Mouse (Mus musculus) embryo, embryonic 11.5 days (tissue): ENCODE measurements around the gene Pfpl.
A peak's percentile ranks its signal among the peaks of the same experiment; 100 is the strongest.

ENCODE experiments used
- DNase-seq: peaks from one replicate; pipeline ENCODE4 v3.0.0-alpha.2; 2012; ENCODE audit warnings: low read depth, low spot score

Pfpl gene

GRCm38 (mm10) chr19:12427605-12428004 is at the start of gene Pfpl:
TSS of gene Pfpl (plus strand) at chr19:12427905.
- DNase-seq: no peak

DNA sequence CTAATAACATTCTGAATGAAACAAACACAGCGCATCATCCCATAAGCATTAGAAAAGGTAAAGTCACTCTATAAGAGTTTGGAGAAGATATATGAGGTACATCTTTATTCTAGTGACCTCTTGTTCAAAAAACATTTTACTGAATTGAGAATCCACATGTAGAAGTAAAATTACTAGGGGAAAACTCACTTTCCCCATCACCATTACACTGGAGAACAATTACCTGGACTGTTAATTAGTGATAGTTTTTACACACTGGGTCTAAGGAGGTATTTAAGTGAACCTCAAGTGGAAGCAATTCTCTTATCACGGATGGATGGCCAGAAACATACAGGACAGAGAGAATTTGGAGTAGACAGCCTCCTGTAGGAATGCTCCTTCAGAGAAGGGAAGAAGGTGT is 40.7 kb upstream of the Pfpl start, which contains the start of gene Olfr1440:
Gene Olfr1440 (plus strand): TSS at position 301 of the 400 bp plus-strand sequence.
- DNase-seq: no peak

DNA sequence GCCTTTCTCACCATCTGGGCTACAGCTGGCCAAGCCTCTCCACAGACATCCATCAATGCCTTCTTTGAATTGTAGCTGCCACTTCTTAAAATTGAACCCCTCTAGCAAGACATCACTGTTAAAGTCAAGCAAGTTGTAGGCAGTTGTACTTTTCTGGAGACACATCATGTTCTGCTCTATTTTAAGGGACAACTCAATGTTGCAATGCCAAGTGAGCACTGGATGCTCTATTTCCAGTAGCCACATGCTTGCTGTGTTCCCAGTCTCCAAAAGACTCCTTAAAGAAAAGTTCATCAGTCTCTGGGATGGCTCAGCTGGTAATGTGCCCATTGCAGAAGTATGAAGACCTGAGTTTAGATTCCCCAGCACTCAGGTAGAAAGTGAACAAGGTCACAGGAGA is 14.0 kb upstream of the Pfpl start:
- no peak for DNase-seq

DNA sequence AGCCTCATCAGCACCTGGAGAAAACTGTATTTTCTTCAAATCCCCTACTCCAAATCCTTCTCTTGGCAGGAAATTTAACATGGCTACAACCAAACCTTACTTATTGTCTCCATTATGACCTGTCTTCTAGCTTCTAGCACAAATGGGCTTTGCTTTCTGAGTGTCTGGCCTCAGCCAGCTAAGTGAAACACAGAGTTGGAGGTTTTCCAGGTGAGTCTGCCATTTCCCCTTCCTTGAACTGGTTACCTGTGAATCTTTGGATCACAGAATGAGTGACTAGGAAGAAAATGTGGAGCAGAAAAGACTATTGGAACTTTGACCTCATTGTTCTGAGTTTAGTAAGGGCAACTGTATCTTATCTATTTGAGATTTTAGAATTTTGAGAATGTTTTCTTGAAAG is 10.3 kb upstream of the Pfpl start, which contains the start of gene Olfr1441:
Gene Olfr1441 (plus strand): TSS at position 73 of the 400 bp plus-strand sequence.
- no peak for DNase-seq

- DNase-seq: no peak
Observed at GRCm38 (mm10) chr19:12418312-12418711, 9.4 kb upstream of the Pfpl start.

- DNase-seq: no peak
Observed at GRCm38 (mm10) chr19:12420555-12420954, 7.2 kb upstream of the Pfpl start.

DNA sequence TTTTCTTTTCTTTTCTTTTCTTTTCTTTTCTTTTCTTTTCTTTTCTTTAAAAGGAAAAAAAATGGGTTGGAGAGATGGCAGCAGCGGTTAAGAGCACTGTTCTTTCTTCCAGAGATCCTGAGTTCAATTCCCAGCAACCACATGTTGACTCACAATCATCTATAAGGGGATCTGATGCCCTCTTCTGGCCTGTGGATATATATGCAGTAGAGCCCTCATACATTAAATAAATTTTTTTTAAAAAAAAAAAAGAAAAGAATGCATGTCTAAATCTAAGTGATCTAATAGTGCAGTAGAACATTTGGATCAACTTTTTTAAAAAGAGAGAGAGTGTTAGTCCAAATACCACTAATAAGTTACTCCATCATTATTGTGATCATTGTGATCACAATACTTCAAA is 6.0 kb upstream of the Pfpl start:
- DNase-seq: no peak

GRCm38 (mm10) chr19:12427101-12427500 is 604 bp upstream of the Pfpl start:
- no peak for DNase-seq

- DNase-seq: peak; percentile 5
Observed at GRCm38 (mm10) chr19:12433033-12433432, 5.3 kb downstream of the Pfpl start.

DNA sequence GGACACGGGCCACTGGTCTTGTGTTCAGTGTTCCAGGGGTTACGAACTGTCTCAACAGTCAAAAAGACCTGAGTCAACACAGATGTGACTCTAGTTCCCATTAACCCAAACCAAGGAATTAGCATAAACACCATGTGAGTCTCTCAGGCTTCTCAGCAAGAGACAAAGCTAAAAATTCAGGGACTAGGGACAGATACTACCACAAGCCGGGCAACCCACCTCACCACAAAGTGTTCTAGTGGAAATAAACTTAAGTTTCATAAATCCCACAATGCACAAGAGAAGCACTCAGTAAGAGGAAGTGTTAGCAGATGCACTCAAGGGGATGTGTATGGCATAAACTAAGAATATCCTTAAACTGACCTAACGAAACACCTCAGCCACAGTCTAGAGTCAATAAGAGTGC is 7.3 kb downstream of the Pfpl start:
- DNase-seq: no peak

- DNase-seq: no peak
Observed at GRCm38 (mm10) chr19:12435750-12436524, 8.2 kb downstream of the Pfpl start.

DNA sequence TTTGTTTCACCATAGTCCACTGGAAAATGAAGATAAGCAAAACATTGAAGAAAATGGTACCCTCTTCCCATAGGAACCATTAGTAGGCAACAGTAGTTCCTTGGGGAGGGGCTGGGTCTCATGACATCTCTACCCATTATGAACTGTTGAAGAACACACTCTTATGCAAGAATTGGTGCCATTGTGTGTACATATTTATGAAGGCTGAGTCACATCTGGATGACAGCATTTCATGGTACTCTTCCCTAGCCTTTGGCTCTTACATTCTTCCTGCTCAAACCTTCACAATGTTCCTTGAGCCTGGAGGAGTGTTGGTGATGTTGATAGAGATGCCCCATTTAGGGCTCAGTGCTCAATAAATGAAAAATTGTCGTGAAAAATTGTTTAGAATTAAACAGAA is 11.9 kb downstream of the Pfpl start:
- DNase-seq: no peak

- DNase-seq: no peak
Observed at GRCm38 (mm10) chr19:12440103-12440725, 12.5 kb downstream of the Pfpl start.

- DNase-seq: no peak
Observed at GRCm38 (mm10) chr19:12442560-12442959, 14.9 kb downstream of the Pfpl start.

- no peak for DNase-seq
Observed at GRCm38 (mm10) chr19:12445014-12445413, 17.3 kb downstream of the Pfpl start.

DNA sequence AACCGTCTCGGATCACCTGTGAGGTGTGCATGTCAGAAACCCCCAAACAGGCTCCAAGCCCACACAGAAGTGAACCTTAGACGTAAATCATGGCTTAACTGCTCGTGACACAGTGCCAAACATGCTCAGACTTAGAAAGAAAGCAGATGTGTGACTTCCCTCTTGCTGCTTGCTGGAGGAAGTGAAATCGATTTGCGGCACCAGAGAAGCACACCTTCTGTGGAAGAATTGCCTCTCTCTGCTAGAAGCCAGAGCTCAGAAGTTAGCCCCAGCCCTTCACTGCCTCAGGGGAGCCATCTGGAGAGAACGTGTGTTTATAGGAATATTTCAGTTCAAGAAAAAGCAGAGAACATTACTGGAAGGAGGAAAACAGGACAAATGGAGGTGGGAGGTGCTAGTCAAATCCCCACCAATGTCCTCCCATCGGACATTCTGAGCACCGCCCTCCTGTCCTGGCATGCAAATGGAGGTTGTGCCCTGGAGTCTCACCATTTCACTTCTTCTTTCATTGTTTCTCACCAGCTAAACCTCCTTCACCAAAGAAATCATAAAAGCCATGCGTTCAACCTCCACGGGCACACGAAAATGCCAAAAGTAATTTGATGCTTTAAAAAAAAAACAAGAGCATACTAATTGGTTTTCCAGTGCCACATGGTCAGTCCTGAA is 29.8 kb downstream of the Pfpl start:
- no peak for DNase-seq

- no peak for DNase-seq
Observed at GRCm38 (mm10) chr19:12459516-12459915, 31.8 kb downstream of the Pfpl start.

- DNase-seq: no peak
Observed at GRCm38 (mm10) chr19:12460282-12461249, 32.9 kb downstream of the Pfpl start, which contains the start of gene Mpeg1. TSS of gene Mpeg1 (plus strand) at chr19:12460779.

- no peak for DNase-seq
Observed at GRCm38 (mm10) chr19:12462851-12463721, 35.4 kb downstream of the Pfpl start.

DNA sequence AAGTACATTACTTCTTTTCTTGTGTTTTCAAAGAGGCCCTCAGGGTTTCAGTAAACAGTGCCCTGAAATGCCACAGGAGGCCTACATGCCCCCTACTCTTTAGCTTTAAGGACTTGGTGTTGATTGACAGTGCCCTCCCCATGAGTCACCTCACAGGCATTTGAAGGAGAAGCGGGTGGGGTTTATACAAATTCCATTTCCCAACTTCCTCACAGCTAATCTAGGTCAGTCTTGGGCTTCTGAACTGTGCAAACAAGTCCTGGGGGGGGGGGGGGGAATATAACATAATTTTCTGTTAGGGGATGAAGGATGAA is 36.0 kb downstream of the Pfpl start:
- DNase-seq: no peak
